Mouse (Mus musculus) gonadal fat pad, adult 2 months (tissue): ENCODE data around the gene Gpa33. TPM values are rescaled to one million over a fixed set of nuclear protein-coding genes. Genes with fewer than 3 reads are reported as not detected.

Experiments
- polyA plus RNA-seq: library from polyadenylated mRNA; depleted of rRNA; stranded (reverse); fragments of >200 nt; gene quantifications from 2 replicates; pipeline ENCODE4 v1.2.3, GENCODE M21; 2012; rRNA removed

The Gpa33 gene
- polyA plus RNA-seq, 1 experiment: 1.1 TPM

Other genes with a start within 250 kb of the Gpa33 start
- 8.5 and 8.8 TPM in 2 replicates for gene Pou2f1, start 127.6 kb upstream of the Gpa33 start, polyA plus RNA-seq
- 0.12 and 0.39 TPM in 2 replicates for gene Dusp27, start 2.3 kb upstream of the Gpa33 start, polyA plus RNA-seq
- gene Mael, start 108.5 kb downstream of the Gpa33 start, polyA plus RNA-seq: 1.2 and 2.6 TPM in 2 replicates
- gene Ildr2, start 123.9 kb downstream of the Gpa33 start, polyA plus RNA-seq: 4.1 and 6.8 TPM in 2 replicates
- 17.1 and 19.2 TPM in 2 replicates for gene Tada1, start 248.9 kb downstream of the Gpa33 start, polyA plus RNA-seq